10 mouse cellular contexts compared by ENCODE assay signal in genomic region chr7:137805361-137805760, GRCm38 (mm10).
DNase-seq lines count a peak whose midpoint lies in the region; ATAC-seq and TF ChIP-seq lines count a peak whose summit lies in the region.
"Had no signal": no experiment of that assay in that cellular context is flagged by ENCODE, and none has a peak within 500 bp of the region (broad histone marks: within the 10 kb centered on the region; RNA-seq: fewer than 3 reads in every experiment).

No protein-coding gene starts in this region.

- no peak for TF ChIP-seq EP300 in heart, postnatal 0 days (IDR thresholded peaks at IDR 0.05; ENCODE audit: low read depth)

- H3K36me3 ChIP-seq in hindbrain, embryonic 10.5 days = no peaks in the 10 kb centered on the region
- H3K36me3 ChIP-seq in hindbrain, embryonic 13.5 days = no peaks in the 10 kb centered on the region
- H3K36me3 ChIP-seq in heart, postnatal 0 days (replicated peaks; ENCODE audit: control insufficient read depth, insufficient read depth, low read length) = no peaks in the 10 kb centered on the region
- no peaks in the 10 kb centered on the region for H3K36me3 ChIP-seq in limb, embryonic 15.5 days
- H3K36me3 ChIP-seq: limb, embryonic 12.5 days had no signal

- H3K4me1 ChIP-seq in hindbrain, embryonic 10.5 days (replicated peaks) = peaks cover 23% of the 10 kb centered on the region
- peaks cover 6% of the 10 kb centered on the region; the same call in 1 of the 2 replicates for H3K4me1 ChIP-seq in hindbrain, embryonic 13.5 days (replicated peaks)
- H3K4me1 ChIP-seq in heart, postnatal 0 days (ENCODE audit: control insufficient read depth, insufficient read depth) = no peaks in the 10 kb centered on the region
- no peaks in the 10 kb centered on the region for H3K4me1 ChIP-seq in limb, embryonic 15.5 days
- H3K4me1 ChIP-seq: limb, embryonic 12.5 days had no signal

- no peak overlapping the region for H3K4me2 ChIP-seq in hindbrain, embryonic 13.5 days
- no peak overlapping the region for H3K4me2 ChIP-seq in heart, postnatal 0 days (ENCODE audit: low read depth, low read length)
- no peak overlapping the region for H3K4me2 ChIP-seq in limb, embryonic 15.5 days
- H3K4me2 ChIP-seq: limb, embryonic 12.5 days had no signal

- H3K4me3 ChIP-seq in hindbrain, embryonic 10.5 days = no peak overlapping the region
- H3K4me3 ChIP-seq in hindbrain, embryonic 13.5 days = no peak overlapping the region
- no peak overlapping the region for H3K4me3 ChIP-seq in heart, postnatal 0 days (ENCODE audit: low read depth, low read length)
- no peak overlapping the region for H3K4me3 ChIP-seq in limb, embryonic 15.5 days
- H3K4me3 ChIP-seq: limb, embryonic 12.5 days had no signal

- 39% methylated on average over 6 of the region's 6 CpGs for WGBS in hindbrain, embryonic 10.5 days
- WGBS in hindbrain, embryonic 13.5 days = 33% methylated on average over 6 of the region's 6 CpGs
- WGBS in heart, postnatal 0 days = 37% methylated on average over 6 of the region's 6 CpGs
- 31% methylated on average over 6 of the region's 6 CpGs for WGBS in limb, embryonic 15.5 days

- no peaks in the 10 kb centered on the region for H3K27me3 ChIP-seq in hindbrain, embryonic 10.5 days (ENCODE audit: insufficient read depth, poor library complexity, severe bottlenecking)
- H3K27me3 ChIP-seq in hindbrain, embryonic 13.5 days = no peaks in the 10 kb centered on the region
- H3K27me3 ChIP-seq in heart, postnatal 0 days (ENCODE audit: control insufficient read depth, insufficient read depth, low read length) = no peaks in the 10 kb centered on the region
- H3K27me3 ChIP-seq in limb, embryonic 15.5 days = no peaks in the 10 kb centered on the region
- H3K27me3 ChIP-seq: limb, embryonic 12.5 days; Patski had no signal

- no peak for TF ChIP-seq CTCF in brain, embryonic 14.5 days (IDR thresholded peaks at IDR 0.05; ENCODE audit: borderline replicate concordance, extremely low read depth, insufficient read depth, insufficient read length)
- no peak for TF ChIP-seq CTCF in heart, postnatal 0 days (IDR thresholded peaks at IDR 0.05; ENCODE audit: low read depth)

- no peak overlapping the region for H3K9ac ChIP-seq in hindbrain, embryonic 13.5 days
- no peak overlapping the region for H3K9ac ChIP-seq in heart, postnatal 0 days (replicated peaks; ENCODE audit: low read depth, low read length)
- H3K9ac ChIP-seq in limb, embryonic 15.5 days = no peak overlapping the region
- H3K9ac ChIP-seq: limb, embryonic 12.5 days had no signal

- no peak for TF ChIP-seq POLR2A in brain, embryonic 14.5 days (IDR thresholded peaks at IDR 0.05; ENCODE audit: borderline replicate concordance, extremely low read depth, insufficient read depth, insufficient read length, poor library complexity, severe bottlenecking)

- DNase-seq in hindbrain, embryonic 10.5 days (ENCODE audit: low spot score) = peak; percentile 55
- peak; percentile 83 for DNase-seq in brain, embryonic 14.5 days (ENCODE audit: low read depth)
- DNase-seq in heart, postnatal 0 days (ENCODE audit: low spot score) = peak; percentile 19
- no peak for DNase-seq in cerebellum, postnatal 4 days (ENCODE audit: low spot score in 2 of 2)
- no peak for DNase-seq in natural killer cell, adult 2 months (ENCODE audit: low spot score in 2 of 2)

- H3K27ac ChIP-seq in hindbrain, embryonic 10.5 days = no peak overlapping the region
- H3K27ac ChIP-seq in hindbrain, embryonic 13.5 days = no peak overlapping the region
- H3K27ac ChIP-seq in heart, postnatal 0 days (ENCODE audit: low read depth) = no peak overlapping the region
- H3K27ac ChIP-seq in limb, embryonic 15.5 days = no peak overlapping the region
- H3K27ac ChIP-seq: limb, embryonic 12.5 days had no signal

- no peak for ATAC-seq in hindbrain, embryonic 13.5 days (ENCODE audit: low FRiP score)
- peak; percentile 58 for ATAC-seq in heart, postnatal 0 days (ENCODE audit: insufficient read depth, low read depth)
- ATAC-seq in limb, embryonic 15.5 days (ENCODE audit: insufficient number of reproducible peaks, low FRiP score, low TSS enrichment, low read depth) = peak; percentile 72; the same call in 1 of the 2 replicates
- ATAC-seq in inflammation-experienced regulatory T-cells, adult 6 months = no peak
- ATAC-seq: Patski had no signal

- H3K9me3 ChIP-seq in hindbrain, embryonic 10.5 days = no peaks in the 10 kb centered on the region
- H3K9me3 ChIP-seq in hindbrain, embryonic 13.5 days = no peaks in the 10 kb centered on the region
- no peaks in the 10 kb centered on the region for H3K9me3 ChIP-seq in heart, postnatal 0 days (replicated peaks; ENCODE audit: control insufficient read depth, low read length)
- H3K9me3 ChIP-seq in limb, embryonic 15.5 days = no peaks in the 10 kb centered on the region
- H3K9me3 ChIP-seq: limb, embryonic 12.5 days had no signal

Comparison
In these comparisons a context has a peak if more than half of its experiments do, and no peak if none do; other contexts are left out.
1. DNase-seq: peak in hindbrain, embryonic 10.5 days (single experiment), brain, embryonic 14.5 days (single experiment) and heart, postnatal 0 days (single experiment); none in cerebellum, postnatal 4 days (0 of 2) and natural killer cell, adult 2 months (0 of 2).
2. ATAC-seq: peak in heart, postnatal 0 days (single experiment) and limb, embryonic 15.5 days (single experiment); none in hindbrain, embryonic 13.5 days (single experiment) and inflammation-experienced regulatory T-cells, adult 6 months (single experiment).